Mouse (Mus musculus) heart, adult 2 months (tissue): ENCODE results near the gene Nln. TPM values are rescaled to one million over a fixed set of nuclear protein-coding genes. Genes with fewer than 3 reads are reported as not detected.

ENCODE experiments used
- DNase-seq, 2 experiments: peaks; one replicate each; pipeline ENCODE4 v3.0.0; 2021
- H3K27ac ChIP-seq: fragments of 200-600 bp; 2 replicates; pipeline ENCODE4 v1.8.1; 2022
- H3K27me3 ChIP-seq: fragments of 200-500 bp; 2 replicates; pipeline ENCODE4 v1.6.1; 2012; ENCODE audit warnings: mild to moderate bottlenecking, low read length, inconsistent platforms, mixed read lengths; ENCODE audit not compliant: control insufficient read depth, insufficient read depth
- H3K36me3 ChIP-seq: fragments of 200-500 bp; 2 replicates; pipeline ENCODE4 v1.6.1; 2012; ENCODE audit warnings: low read length, inconsistent platforms; ENCODE audit not compliant: control insufficient read depth, insufficient read depth
- H3K4me1 ChIP-seq: fragments of 200-500 bp; 2 replicates; pipeline ENCODE4 v1.6.1; 2011; ENCODE audit warnings: low read length; ENCODE audit not compliant: control insufficient read depth, insufficient read depth
- H3K4me3 ChIP-seq: fragments of 200-600 bp; 2 replicates; pipeline ENCODE4 v1.8.1; 2022
- H3K79me2 ChIP-seq: fragments of 200-500 bp; replicated peaks from 2 replicates; pipeline ENCODE4 v1.6.1; 2012; ENCODE audit warnings: mild to moderate bottlenecking, inconsistent platforms, low read length, moderate library complexity, mixed read lengths; ENCODE audit not compliant: control insufficient read depth, insufficient read depth
- H3K9ac ChIP-seq: fragments of 200-500 bp; 2 replicates; pipeline ENCODE4 v1.6.1; 2012; ENCODE audit warnings: low read depth, mild to moderate bottlenecking, control low read depth, inconsistent platforms, low read length, mixed read lengths
- CTCF ChIP-seq: fragments of 200-600 bp; IDR thresholded peaks from 2 replicates; pipeline ENCODE4 v1.8.1; 2022; ENCODE audit warnings: antibody characterized with exemption, mild to moderate bottlenecking, moderate library complexity
- EP300 ChIP-seq: fragments of 200-500 bp; IDR thresholded peaks from 2 replicates; pipeline ENCODE4 v1.6.1; 2011; ENCODE audit warnings: low read depth, low read length, control low read depth; ENCODE audit not compliant: insufficient read depth
- POLR2A ChIP-seq: fragments of 200-500 bp; IDR thresholded peaks from 2 replicates; pipeline ENCODE4 v1.6.1; 2011; ENCODE audit warnings: mild to moderate bottlenecking, low read depth, low read length, control low read depth; ENCODE audit not compliant: insufficient read depth
- WGBS: fragments of 180-500 bp; shearing (Covaris S2); methylation state at CpG from one replicate; pipeline ENCODE4 v1.1.7; 2018; 5-methylcytosine and 5-hydroxymethylcytosine counted together
- intact Hi-C: fragments of 180-260 bp; cut with DNase I; formaldehyde crosslinking; loops from one replicate; pipeline ENCODE4 v1.15.1; 2025
- polyA plus RNA-seq: library from polyadenylated mRNA; depleted of rRNA; stranded (reverse); fragments of >200 nt; gene quantifications from 2 replicates; pipeline ENCODE4 v1.2.3, GENCODE M21; 2012
- total RNA-seq, 2 experiments: library from RNA; stranded (reverse); gene quantifications; 2 replicates each; pipeline ENCODE4 v1.2.3; 2021

Nln gene
- total and polyA plus RNA-seq, 3 experiments: 4.5 to 11.0 (median 8.8) TPM

- intact Hi-C loops: no loop called here
- Histone ChIP-seq H3K4me1 (no peaks in the 10 kb centered on the region), H3K9ac (no peak overlapping the region), H3K79me2 (no peaks in the 10 kb centered on the region), H3K27ac (no peak overlapping the region), H3K36me3 (no peaks in the 10 kb centered on the region), H3K27me3 (no peaks in the 10 kb centered on the region), H3K4me3 (no peak overlapping the region)
- no peak for DNase-seq
- TF ChIP-seq EP300 (no peak), POLR2A (no peak), CTCF (no peak)
- WGBS: 73% methylated on average over 18 of the region's 18 CpGs
Measured at GRCm38 (mm10) chr13:104015246-104016105, 93.9 kb downstream of the Nln start.

GRCm38 (mm10) chr13:104014038-104014437 is 95.4 kb downstream of the Nln start:
- Histone ChIP-seq H3K4me3 (no peak overlapping the region), H3K27ac (no peak overlapping the region), H3K9ac (no peak overlapping the region), H3K27me3 (no peaks in the 10 kb centered on the region), H3K79me2 (no peaks in the 10 kb centered on the region), H3K36me3 (no peaks in the 10 kb centered on the region), H3K4me1 (no peaks in the 10 kb centered on the region)
- no peak for DNase-seq
- no peak for TF ChIP-seq POLR2A
- TF ChIP-seq CTCF: no peak
- TF ChIP-seq EP300: no peak
- 91% methylated on average over 11 of the region's 11 CpGs for WGBS
- intact Hi-C loops: no loop called here

- no peak for DNase-seq
- TF ChIP-seq EP300 (no peak), CTCF (no peak), POLR2A (no peak)
- Histone ChIP-seq H3K4me3 (no peak overlapping the region), H3K27ac (no peak overlapping the region), H3K27me3 (no peaks in the 10 kb centered on the region), H3K36me3 (no peaks in the 10 kb centered on the region), H3K4me1 (no peaks in the 10 kb centered on the region), H3K79me2 (no peaks in the 10 kb centered on the region), H3K9ac (no peak overlapping the region)
- intact Hi-C loops: no loop called here
- 53% methylated on average over 6 of the region's 6 CpGs for WGBS
Measured at GRCm38 (mm10) chr13:104013380-104013779, 96.0 kb downstream of the Nln start.

GRCm38 (mm10) chr13:104012214-104012833 is 97.1 kb downstream of the Nln start:
- 84% methylated on average over 11 of the region's 11 CpGs for WGBS
- DNase-seq: no peak
- H3K79me2 ChIP-seq: no peaks in the 10 kb centered on the region
- TF ChIP-seq POLR2A: no peak
- TF ChIP-seq CTCF: no peak
- TF ChIP-seq EP300: no peak
- H3K27ac ChIP-seq: no peak overlapping the region
- no peak overlapping the region for H3K9ac ChIP-seq
- intact Hi-C loops: no loop called here
- H3K27me3 ChIP-seq: no peaks in the 10 kb centered on the region
- H3K36me3 ChIP-seq: no peaks in the 10 kb centered on the region
- H3K4me1 ChIP-seq: no peaks in the 10 kb centered on the region
- no peak overlapping the region for H3K4me3 ChIP-seq

GRCm38 (mm10) chr13:104011289-104011688 is 98.1 kb downstream of the Nln start:
- WGBS: 90% methylated on average over 5 of the region's 5 CpGs

More at GRCm38 (mm10) chr13:104011289-104011688, 98.1 kb downstream of the Nln start:
- TF ChIP-seq EP300 (no peak), POLR2A (no peak), CTCF (no peak)
- Histone ChIP-seq H3K27ac (no peak overlapping the region), H3K36me3 (no peaks in the 10 kb centered on the region), H3K4me1 (no peaks in the 10 kb centered on the region), H3K9ac (no peak overlapping the region), H3K4me3 (no peak overlapping the region), H3K27me3 (no peaks in the 10 kb centered on the region), H3K79me2 (no peaks in the 10 kb centered on the region)
- no peak for DNase-seq
- intact Hi-C loops: no loop called here
